Mouse (Mus musculus) MEL (cell line): Measurements from ENCODE around the gene Sart3. TPM values are rescaled to one million over a fixed set of nuclear protein-coding genes. Genes with fewer than 3 reads are reported as not detected.

Source experiments
- DNase-seq: peaks from one replicate; pipeline ENCODE4 v3.0.0; 2011; ENCODE audit warnings: low read depth, low spot score
- H3K27ac ChIP-seq: 2 replicates; pipeline ENCODE4 v1.5.1; 2012; ENCODE audit warnings: low read depth, mild to moderate bottlenecking, control low read depth, low read length, moderate library complexity; ENCODE audit not compliant: control insufficient read depth
- H3K27me3 ChIP-seq, 2 experiments: fragments of 150-350 bp in 1 of 2; sonication (generic) in 1 of 2; 2 replicates each; pipeline ENCODE4 v1.6.1; 2012; ENCODE audit warnings: low read length in 2 of 2, mild to moderate bottlenecking in 2 of 2, improper control_type of control experiment in 1 of 2, moderate library complexity in 1 of 2; ENCODE audit not compliant: insufficient read depth in 2 of 2, control insufficient read depth in 1 of 2
- H3K36me3 ChIP-seq, 2 experiments: 2 replicates each; pipeline ENCODE4 v1.6.1; 2012 to 2014; ENCODE audit warnings: low read length in 2 of 2, improper control_type of control experiment in 1 of 2, inconsistent platforms in 1 of 2, mild to moderate bottlenecking in 1 of 2; ENCODE audit not compliant: insufficient read depth in 2 of 2, control insufficient read depth in 1 of 2
- H3K4me1 ChIP-seq, 2 experiments: fragments of 150-350 bp in 1 of 2; sonication (generic) in 1 of 2; 2 replicates each; pipeline ENCODE4 v1.6.1; 2012; ENCODE audit warnings: low read length in 2 of 2, improper control_type of control experiment in 1 of 2, mild to moderate bottlenecking in 1 of 2; ENCODE audit not compliant: insufficient read depth in 2 of 2, control insufficient read depth in 1 of 2
- H3K4me3 ChIP-seq, 2 experiments: fragments of 150-350 bp in 1 of 2; sonication (generic) in 1 of 2; 2 replicates each; pipeline ENCODE4 v1.5.1; 2012; ENCODE audit warnings: low read depth in 2 of 2, low read length in 2 of 2, mild to moderate bottlenecking in 2 of 2, moderate library complexity in 2 of 2, control low read depth in 1 of 2, improper control_type of control experiment in 1 of 2; ENCODE audit not compliant: control insufficient read depth in 1 of 2, insufficient read depth in 1 of 2
- H3K79me2 ChIP-seq: 2 replicates; pipeline ENCODE4 v1.6.1; 2012; ENCODE audit warnings: mild to moderate bottlenecking, low read length, moderate library complexity; ENCODE audit not compliant: control insufficient read depth, poor library complexity, insufficient read depth
- H3K9ac ChIP-seq: 2 replicates; pipeline ENCODE4 v1.6.1; 2012; ENCODE audit warnings: low read depth, mild to moderate bottlenecking, control low read depth, low read length, moderate library complexity; ENCODE audit not compliant: control insufficient read depth, poor library complexity, severe bottlenecking
- H3K9me3 ChIP-seq: fragments of 150-350 bp; sonication (generic); replicated peaks from 2 replicates; pipeline ENCODE4 v1.6.1; 2012; ENCODE audit warnings: mild to moderate bottlenecking, low read length, improper control_type of control experiment, moderate library complexity; ENCODE audit not compliant: insufficient read depth
- CHD1 ChIP-seq: IDR thresholded peaks from 2 replicates; pipeline ENCODE4 v1.6.1; 2012; ENCODE audit warnings: low read depth, mild to moderate bottlenecking, inconsistent platforms, low read length, improper control_type of control experiment
- ELF1 ChIP-seq: IDR thresholded peaks from 2 replicates; pipeline ENCODE4 v1.6.1; 2014; ENCODE audit warnings: low read depth, mild to moderate bottlenecking, inconsistent platforms, low read length, improper control_type of control experiment, moderate library complexity
- EP300 ChIP-seq, 2 experiments: IDR thresholded peaks; 2 replicates each; pipeline ENCODE4 v1.6.1; 2011; ENCODE audit warnings: improper control_type of control experiment in 2 of 2, low read length in 2 of 2, low read depth in 1 of 2, mild to moderate bottlenecking in 1 of 2
- GABPA ChIP-seq: IDR thresholded peaks from 2 replicates; pipeline ENCODE4 v1.6.1; 2012; ENCODE audit warnings: low read depth, mild to moderate bottlenecking, inconsistent platforms, low read length, improper control_type of control experiment, moderate library complexity
- HCFC1 ChIP-seq: IDR thresholded peaks from 2 replicates; pipeline ENCODE4 v1.6.1; 2012; ENCODE audit warnings: low read depth, mild to moderate bottlenecking, inconsistent platforms, low read length, improper control_type of control experiment, moderate library complexity
- MAX ChIP-seq: IDR thresholded peaks from 2 replicates; pipeline ENCODE4 v1.6.1; 2011; ENCODE audit warnings: low read length, improper control_type of control experiment
- MEF2A ChIP-seq: IDR thresholded peaks from 2 replicates; pipeline ENCODE4 v1.6.1; 2014; ENCODE audit warnings: low read depth, mild to moderate bottlenecking, inconsistent platforms, low read length, improper control_type of control experiment; ENCODE audit not compliant: poor library complexity, insufficient replicate concordance, severe bottlenecking; ENCODE audit errors: extremely low read depth
- MXI1 ChIP-seq: IDR thresholded peaks from 2 replicates; pipeline ENCODE4 v1.6.1; 2011; ENCODE audit warnings: mild to moderate bottlenecking, low read depth, low read length, improper control_type of control experiment
- MYB ChIP-seq: IDR thresholded peaks from 2 replicates; pipeline ENCODE4 v1.6.1; 2011; ENCODE audit warnings: mild to moderate bottlenecking, low read depth, low read length, improper control_type of control experiment
- NELFE ChIP-seq: IDR thresholded peaks from 2 replicates; pipeline ENCODE4 v1.6.1; 2011; ENCODE audit warnings: low read depth, low read length, improper control_type of control experiment
- POLR2A ChIP-seq, 2 experiments: IDR thresholded peaks; 2 replicates each; pipeline ENCODE4 v1.6.1; 2011 to 2012; ENCODE audit warnings: low read length in 2 of 2, mild to moderate bottlenecking in 2 of 2, control low read depth in 1 of 2, improper control_type of control experiment in 1 of 2, low read depth in 1 of 2, moderate library complexity in 1 of 2; ENCODE audit not compliant: control insufficient read depth in 1 of 2, insufficient read depth in 1 of 2, poor library complexity in 1 of 2
- POLR2AphosphoS2 ChIP-seq: IDR thresholded peaks from 2 replicates; pipeline ENCODE4 v1.6.1; 2011; ENCODE audit warnings: low read length, improper control_type of control experiment
- RAD21 ChIP-seq: IDR thresholded peaks from 2 replicates; pipeline ENCODE4 v1.6.1; 2011; ENCODE audit warnings: mild to moderate bottlenecking, low read depth, low read length, improper control_type of control experiment
- TAL1 ChIP-seq: IDR thresholded peaks from 2 replicates; pipeline ENCODE4 v1.6.1; 2012; ENCODE audit warnings: mild to moderate bottlenecking, inconsistent platforms, low read length, moderate library complexity, mixed read lengths
- TBP ChIP-seq: IDR thresholded peaks from 2 replicates; pipeline ENCODE4 v1.8.0; 2011; ENCODE audit warnings: low read depth, low read length, improper control_type of control experiment
- UBTF ChIP-seq: IDR thresholded peaks from 2 replicates; pipeline ENCODE4 v1.6.1; 2012; ENCODE audit warnings: low read depth, mild to moderate bottlenecking, inconsistent platforms, low read length, improper control_type of control experiment, moderate library complexity, borderline replicate concordance; ENCODE audit not compliant: insufficient read depth
- USF1 ChIP-seq: IDR thresholded peaks from 2 replicates; pipeline ENCODE4 v1.6.1; 2014; ENCODE audit warnings: low read depth, mild to moderate bottlenecking, inconsistent platforms, low read length, improper control_type of control experiment, moderate library complexity
- USF2 ChIP-seq, 2 experiments: IDR thresholded peaks; 2 replicates each; pipeline ENCODE4 v1.6.1; 2011 to 2012; ENCODE audit warnings: improper control_type of control experiment in 2 of 2, low read length in 2 of 2, borderline replicate concordance in 1 of 2, inconsistent platforms in 1 of 2, low read depth in 1 of 2, mild to moderate bottlenecking in 1 of 2; ENCODE audit not compliant: insufficient read depth in 1 of 2
- ZMIZ1 ChIP-seq: IDR thresholded peaks from 2 replicates; pipeline ENCODE4 v1.6.1; 2012; ENCODE audit warnings: low read depth, mild to moderate bottlenecking, inconsistent platforms, low read length, improper control_type of control experiment, moderate library complexity
- ZNF384 ChIP-seq: IDR thresholded peaks from 2 replicates; pipeline ENCODE4 v1.6.1; 2012; ENCODE audit warnings: low read depth, mild to moderate bottlenecking, inconsistent platforms, low read length, improper control_type of control experiment
- polyA plus RNA-seq, 2 experiments: library from polyadenylated mRNA; stranded (reverse) in 1 of 2; unstranded in 1 of 2; fragments of >175 nt in 1 of 2; fragments of >200 nt in 1 of 2; gene quantifications; 2 replicates each; pipeline versions ENCODE4 v1.2.1 to v1.2.4; 2012; ENCODE audit warnings: low replicate concordance in 2 of 2, low read depth in 1 of 2; ENCODE audit not compliant: insufficient read length in 2 of 2, insufficient read depth in 1 of 2, missing spikeins in 1 of 2
- total RNA-seq: library from RNA; depleted of rRNA; stranded (reverse); fragments of 300-350 nt; gene quantifications from 2 replicates; pipeline ENCODE4 v1.2.3, GENCODE M21; 2012

Sart3 gene
- total and polyA plus RNA-seq, 3 experiments: 41.4 to 74.4 TPM; not detected in 1

DNA sequence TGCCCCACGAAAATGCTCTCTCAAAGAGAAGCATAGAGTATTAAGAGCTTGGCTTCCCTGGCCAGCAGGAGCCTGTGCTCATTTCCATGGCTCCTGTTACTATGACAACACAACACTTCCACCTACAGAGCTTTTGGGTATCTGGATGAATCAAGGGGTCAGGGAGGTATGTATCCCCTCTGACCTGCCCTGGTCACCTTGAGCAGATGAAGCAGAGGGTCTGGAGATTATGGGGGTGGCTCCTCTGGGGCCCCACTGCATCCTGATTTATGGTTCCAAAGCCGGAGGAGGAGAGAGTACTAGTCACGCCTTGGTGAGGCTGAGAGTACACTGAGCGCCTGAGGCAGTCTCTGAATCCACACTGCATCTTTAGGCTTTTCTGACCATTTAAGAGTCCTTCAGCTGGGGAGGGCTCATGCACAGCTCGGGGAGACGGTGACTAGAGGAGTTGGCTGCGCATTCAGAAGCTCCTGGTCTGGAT lies 41.6 kb downstream of the Sart3 start:
- no peak for DNase-seq
- Histone ChIP-seq H3K4me1 (peaks cover 0 to 7% of the 10 kb centered on the region in 2 experiments; a peak in 1 of 4 replicates), H3K36me3 (no peaks in the 10 kb centered on the region; a peak in 1 of 4 replicates), H3K27ac (no peak overlapping the region), H3K79me2 (no peaks in the 10 kb centered on the region; the same call in 1 of the 2 replicates), H3K9ac (no peak overlapping the region), H3K4me3 (no peak overlapping the region), H3K9me3 (no peaks in the 10 kb centered on the region), H3K27me3 (no peaks in the 10 kb centered on the region)
- TF ChIP-seq POLR2A (IDR thresholded peaks at IDR 0.05; ENCODE audit: control insufficient read depth in 1 of 2, insufficient read depth in 1 of 2, low read depth in 1 of 2, low read length in 2 of 2, poor library complexity in 1 of 2): no peak
- no peak for TF ChIP-seq MXI1
- no peak for TF ChIP-seq ZNF384
- TF ChIP-seq HCFC1: no peak
- no peak for TF ChIP-seq GABPA
- TF ChIP-seq NELFE: no peak
- no peak for TF ChIP-seq CHD1

GRCm38 (mm10) chr5:113728691-113729090 lies 43.6 kb downstream of the Sart3 start:
- no peak for DNase-seq
- Histone ChIP-seq H3K79me2 (no peaks in the 10 kb centered on the region), H3K9me3 (no peaks in the 10 kb centered on the region), H3K4me3 (no peak overlapping the region), H3K4me1 (no peaks in the 10 kb centered on the region), H3K36me3 (no peaks in the 10 kb centered on the region), H3K27ac (no peak overlapping the region), H3K27me3 (no peaks in the 10 kb centered on the region), H3K9ac (no peak overlapping the region)
- TF ChIP-seq GABPA: no peak
- TF ChIP-seq MAX: no peak
- TF ChIP-seq USF2 (IDR thresholded peaks at IDR 0.05; ENCODE audit: borderline replicate concordance in 1 of 2, insufficient read depth in 1 of 2, low read depth in 1 of 2, low read length in 2 of 2): no peak
- no peak for TF ChIP-seq ZMIZ1
- no peak for TF ChIP-seq RAD21
- TF ChIP-seq MEF2A: no peak
- TF ChIP-seq ELF1: no peak
- no peak for TF ChIP-seq MYB
- TF ChIP-seq POLR2AphosphoS2: no peak
- no peak for TF ChIP-seq UBTF
- TF ChIP-seq POLR2A (IDR thresholded peaks at IDR 0.05; ENCODE audit: control insufficient read depth in 1 of 2, insufficient read depth in 1 of 2, low read depth in 1 of 2, low read length in 2 of 2, poor library complexity in 1 of 2): no peak
- TF ChIP-seq NELFE: no peak
- TF ChIP-seq TBP: no peak
- no peak for TF ChIP-seq TAL1
- no peak for TF ChIP-seq USF1
- no peak for TF ChIP-seq EP300 (IDR thresholded peaks at IDR 0.05; ENCODE audit: low read depth in 1 of 2, low read length in 2 of 2)
